Mouse (Mus musculus) spleen, adult 2 months (tissue): ENCODE measurements around the gene Olfr99.

Source experiments
- CTCF ChIP-seq: fragments of 200-500 bp; IDR thresholded peaks from 2 replicates; pipeline ENCODE4 v1.5.1; 2011; ENCODE audit warnings: mild to moderate bottlenecking, inconsistent platforms; ENCODE audit not compliant: insufficient read depth, insufficient read length, insufficient replicate concordance; ENCODE audit errors: extremely low read depth
- POLR2A ChIP-seq: fragments of 200-500 bp; IDR thresholded peaks from 2 replicates; pipeline ENCODE4 v1.6.1; 2011; ENCODE audit warnings: low read depth, low read length, inconsistent platforms

DNA sequence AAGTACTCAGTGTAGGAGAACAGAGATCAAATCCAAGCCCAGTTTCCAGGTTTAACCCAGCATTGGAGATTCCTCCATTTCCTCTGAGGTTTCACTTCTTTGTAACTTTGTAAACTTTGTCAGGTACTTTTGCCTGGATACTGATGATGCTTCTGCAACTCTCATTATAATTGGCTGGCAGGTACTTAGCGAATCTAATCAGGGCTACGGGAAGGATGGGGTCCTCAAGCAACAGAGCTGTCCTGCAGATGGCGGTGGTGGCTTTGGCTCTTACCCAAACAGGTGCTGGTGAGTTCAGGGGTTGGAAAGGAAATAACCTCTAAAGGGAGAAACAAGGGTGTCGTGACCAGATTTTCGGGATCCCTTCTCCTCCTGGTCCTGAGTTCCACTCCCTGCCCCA is 36.5 kb downstream of the Olfr99 start:
- TF ChIP-seq CTCF = peak; percentile 43; the same call in 1 of the 2 replicates
- TF ChIP-seq POLR2A = no peak
